Mouse (Mus musculus): ENCODE results near the gene Mtpn. TPM values are rescaled to one million over a fixed set of nuclear protein-coding genes. Genes with fewer than 3 reads are reported as not detected.

The Mtpn gene
- polyA plus RNA-seq, 1 experiment from 2014 or later, result 50.6 TPM

DNA sequence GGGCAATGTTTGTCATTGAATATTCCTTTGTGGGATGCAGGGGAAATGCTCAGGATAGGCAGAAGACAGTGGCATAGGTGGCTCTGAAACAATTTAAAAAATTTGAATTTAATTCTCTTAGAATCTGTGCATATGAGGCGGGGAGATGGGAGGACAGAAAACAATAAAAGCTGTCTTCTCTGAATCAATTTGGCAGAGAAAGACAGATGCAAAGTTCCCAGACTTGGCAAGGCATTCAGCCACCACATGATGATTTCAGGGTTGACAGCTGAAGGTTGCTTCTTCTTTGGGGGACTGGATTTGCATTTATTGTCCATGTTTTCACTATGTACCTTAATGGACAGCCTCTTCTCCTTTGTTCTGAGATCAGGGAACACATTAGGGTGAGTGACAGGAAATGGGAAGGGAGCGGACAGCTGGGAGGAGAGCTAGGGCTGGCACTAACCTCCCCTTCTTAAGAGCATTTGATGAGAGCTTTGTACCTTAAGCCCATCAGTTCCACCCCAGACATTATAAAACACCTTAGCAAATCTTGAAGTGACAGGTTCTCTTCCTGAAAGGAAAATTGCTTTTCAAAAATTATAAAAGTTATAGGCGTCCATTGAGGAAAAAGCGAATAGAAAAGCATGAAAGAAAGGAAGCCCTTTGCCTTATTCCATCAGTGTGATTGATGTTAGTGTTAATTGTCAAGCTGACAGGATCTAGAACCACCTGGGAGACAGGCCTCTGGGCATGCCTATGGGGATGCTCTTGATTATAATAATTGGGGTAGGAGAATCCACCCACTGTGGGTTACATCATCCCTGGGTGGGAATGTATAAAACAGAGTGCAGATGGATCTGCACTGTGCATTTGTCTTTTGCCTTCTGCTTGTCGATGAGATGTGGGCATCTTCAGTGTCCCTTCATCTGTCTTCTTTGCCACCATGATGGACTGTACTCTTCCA is 76.0 kb downstream of the Mtpn start:
- ATAC-seq (ENCODE audit: low read depth), result no peak
- H3K9me3 ChIP-seq (replicated peaks; ENCODE audit: control insufficient read depth, low read length), result no peaks in the 10 kb centered on the region; the same call in 1 of the 2 replicates
- no peak overlapping the region for H3K27ac ChIP-seq (ENCODE audit: low read length)
- no peak overlapping the region for H3K4me2 ChIP-seq (ENCODE audit: low read depth, low read length)
- WGBS (ENCODE audit: insufficient replicate concordance), result 65% methylated on average over 5 of the region's 5 CpGs
- no peak overlapping the region for H3K9ac ChIP-seq (ENCODE audit: low read depth, low read length)
- no peaks in the 10 kb centered on the region for H3K27me3 ChIP-seq (ENCODE audit: control insufficient read depth, insufficient read depth, low read depth, low read length)
- H3K4me3 ChIP-seq (ENCODE audit: low read depth, low read length), result no peak overlapping the region
- no peaks in the 10 kb centered on the region for H3K36me3 ChIP-seq (ENCODE audit: control insufficient read depth, insufficient read depth)
- H3K4me1 ChIP-seq (ENCODE audit: control insufficient read depth, low read depth, low read length), result no peaks in the 10 kb centered on the region

DNA sequence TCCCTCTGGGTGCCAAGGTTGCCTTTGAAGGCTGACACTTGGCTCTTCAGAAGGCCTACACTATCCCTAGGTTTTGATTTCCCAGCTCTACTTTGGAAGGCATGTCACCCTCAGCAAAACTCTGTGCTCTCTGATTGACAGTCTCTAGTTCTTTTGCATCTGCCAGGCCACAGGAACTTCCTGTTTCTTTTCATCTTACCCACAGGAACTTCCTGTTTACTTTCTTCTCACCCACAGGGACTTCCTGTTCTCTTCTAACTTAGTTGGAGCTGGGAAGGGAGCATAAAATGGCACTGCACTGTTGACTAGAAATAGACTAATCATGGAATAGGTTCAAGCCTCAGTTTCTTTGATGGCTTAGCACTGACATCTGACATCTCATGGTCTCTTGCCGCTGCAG is 77.2 kb downstream of the Mtpn start:
- Histone ChIP-seq H3K9me3 (replicated peaks; ENCODE audit: control insufficient read depth, low read length) (no peaks in the 10 kb centered on the region; the same call in 1 of the 2 replicates), H3K4me1 (ENCODE audit: control insufficient read depth, low read depth, low read length) (no peaks in the 10 kb centered on the region), H3K4me3 (ENCODE audit: low read depth, low read length) (no peak overlapping the region), H3K27ac (ENCODE audit: low read length) (no peak overlapping the region), H3K9ac (ENCODE audit: low read depth, low read length) (no peak overlapping the region), H3K4me2 (ENCODE audit: low read depth, low read length) (no peak overlapping the region), H3K36me3 (ENCODE audit: control insufficient read depth, insufficient read depth) (no peaks in the 10 kb centered on the region), H3K27me3 (ENCODE audit: control insufficient read depth, insufficient read depth, low read depth, low read length) (no peaks in the 10 kb centered on the region)
- no peak for ATAC-seq (ENCODE audit: low read depth)
- WGBS (ENCODE audit: insufficient replicate concordance), result 64% methylated on average over 1 of the region's 1 CpGs

Small RNAs within 50 kb of the gene (microRNA-seq; reads per million reads assigned to microRNA genes)
- not detected for gene Gm23053

Other genes starting within 250 kb of the Mtpn start
- 0.04 TPM in 2 replicates for gene Slc13a4, start 231.8 kb downstream of the Mtpn start, polyA plus RNA-seq (2015; fragmentation: Nextera tagmentation; extraction: Ambion mirVana)
- 0.36 and 0.37 TPM in 2 replicates for gene Fam180a, start 213.7 kb downstream of the Mtpn start, polyA plus RNA-seq (2015; fragmentation: Nextera tagmentation; extraction: Ambion mirVana)